Mouse (Mus musculus) heart, embryonic 14.5 days (tissue): ENCODE results near the gene Nmt2. TPM values are rescaled to one million over a fixed set of nuclear protein-coding genes. Genes with fewer than 3 reads are reported as not detected.

Experiments
- polyA plus RNA-seq: library from polyadenylated mRNA; unstranded; fragments of >200 nt; fragmentation: Nextera tagmentation; extraction: Ambion mirVana; gene quantifications from 2 replicates; pipeline ENCODE4 v1.2.1, GENCODE M21; 2014

Gene Nmt2
- polyA plus RNA-seq, 1 experiment from 2014 or later: 34.9 TPM

Other genes with a start within 250 kb of the Nmt2 start
- gene Fam171a1, start 170.0 kb upstream of the Nmt2 start, polyA plus RNA-seq: 25.3 and 26.1 TPM in 2 replicates
- gene Rpp38, start 48.4 kb downstream of the Nmt2 start, polyA plus RNA-seq: 12.5 and 12.8 TPM in 2 replicates
- gene Acbd7, start 52.0 kb downstream of the Nmt2 start, polyA plus RNA-seq: 0.70 and 0.85 TPM in 2 replicates
- gene Olah, start 113.0 kb downstream of the Nmt2 start, polyA plus RNA-seq: not detected in 2 replicates
- 0.39 TPM in 1 of 2 replicates, not detected in the other for gene Meig1, start 138.4 kb downstream of the Nmt2 start, polyA plus RNA-seq
- 4.4 and 5.8 TPM in 2 replicates for gene Dclre1c, start 139.9 kb downstream of the Nmt2 start, polyA plus RNA-seq
- gene Suv39h2, start 190.8 kb downstream of the Nmt2 start, polyA plus RNA-seq: 6.9 and 8.3 TPM in 2 replicates
- 3.4 and 3.9 TPM in 2 replicates for gene Gm45902, start 228.6 kb downstream of the Nmt2 start, polyA plus RNA-seq
- 70.5 and 77.3 TPM in 2 replicates for gene Hspa14, start 228.6 kb downstream of the Nmt2 start, polyA plus RNA-seq
- gene Cdnf, start 228.8 kb downstream of the Nmt2 start, polyA plus RNA-seq: 0.11 and 0.74 TPM in 2 replicates